Mouse (Mus musculus): ENCODE results near the gene Arl2bp. TPM values are rescaled to one million over a fixed set of nuclear protein-coding genes. Genes with fewer than 3 reads are reported as not detected.

Gene Arl2bp
- 10 to 100 TPM; 30.0 to 81.2 TPM for polyA plus RNA-seq (2012; fragmentation: generic; extraction: Trizol)

DNA sequence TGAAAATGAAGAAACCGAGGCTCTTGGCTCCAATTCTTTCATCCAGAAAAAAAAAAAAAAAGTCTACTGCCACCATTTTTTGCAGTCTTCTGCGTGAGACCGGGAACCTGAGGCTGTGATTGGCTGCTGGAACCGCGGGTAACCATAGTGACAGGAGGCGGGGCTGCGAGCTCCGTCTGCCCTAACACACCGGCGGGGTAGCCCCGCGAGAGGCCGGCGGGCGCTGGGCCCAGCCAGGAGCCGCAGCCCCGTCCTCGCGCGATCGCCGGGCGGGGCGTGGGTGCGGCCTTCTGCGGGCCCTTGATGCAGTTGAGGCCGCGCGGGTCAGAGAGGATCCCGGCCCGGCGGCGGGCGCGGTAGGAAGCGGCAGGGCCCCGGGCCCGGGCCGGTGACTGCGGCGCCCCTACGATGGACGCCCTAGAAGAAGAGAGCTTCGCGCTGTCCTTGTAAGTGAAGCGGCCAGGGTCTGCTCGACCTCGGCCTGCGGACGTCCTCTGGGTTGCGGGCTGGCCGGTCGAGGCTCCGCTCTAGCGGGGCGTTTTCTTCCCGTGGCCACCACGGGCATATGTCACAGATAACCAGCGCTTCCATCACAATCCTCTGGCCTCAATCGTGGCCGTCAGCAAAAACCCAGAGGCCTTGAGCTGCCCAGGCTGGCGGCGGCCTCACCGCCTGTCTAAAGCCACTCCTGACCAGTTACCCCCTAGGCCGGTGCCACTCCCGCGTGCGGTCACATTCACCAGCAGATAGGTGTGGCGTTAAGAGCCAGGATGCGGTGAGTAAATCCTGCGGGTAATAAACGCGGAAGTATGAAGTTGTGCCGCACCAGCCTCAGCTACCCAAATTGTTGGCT is at the start of gene Arl2bp:
Gene Arl2bp (plus strand): TSS at position 145 of the 853 bp plus-strand sequence.

DNA sequence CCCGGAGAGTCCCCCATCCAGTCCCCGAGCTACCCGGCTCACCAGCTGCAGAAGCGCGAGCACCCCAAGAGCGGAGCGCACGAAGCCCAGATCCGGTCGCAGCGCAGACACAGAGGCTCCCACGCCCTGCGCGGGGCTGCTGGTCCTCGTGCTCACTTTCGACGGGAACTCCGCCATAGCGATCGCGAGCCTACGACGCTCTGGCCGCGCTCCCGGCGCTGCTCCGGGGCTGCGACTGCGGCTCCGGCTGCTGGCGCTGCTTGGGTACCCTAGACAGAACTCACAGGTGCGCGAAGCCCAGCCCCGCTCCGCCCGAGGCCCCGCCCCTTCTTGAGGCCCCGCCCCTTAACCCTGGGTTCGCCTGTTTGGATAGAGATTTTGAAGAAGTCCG is 29.6 kb downstream of the Arl2bp start, which contains the start of gene Pllp:
Gene Pllp (minus strand): TSS at position 285 of the 391 bp plus-strand sequence.

Other genes starting within 250 kb of the Arl2bp start
- gene Nlrc5, start 232.2 kb upstream of the Arl2bp start, polyA plus RNA-seq (2012; fragmentation: generic; extraction: Trizol) = under 1 TPM; 0.16 to 0.46 TPM
- gene Cpne2, start 133.6 kb upstream of the Arl2bp start, polyA plus RNA-seq (2012; fragmentation: generic; extraction: Trizol) = 10 to 100 TPM; 34.5 to 70.8 TPM
- 1 to 10 TPM in 1 of 2 experiments, under 1 TPM in 1; 0.54 to 6.9 TPM for gene Rspry1, start 64.7 kb upstream of the Arl2bp start, polyA plus RNA-seq (2012; fragmentation: generic; extraction: Trizol)
- gene Fam192a, start 64.6 kb upstream of the Arl2bp start, polyA plus RNA-seq (2012; fragmentation: generic; extraction: Trizol) = 10 to 100 TPM; 12.5 to 33.9 TPM
- gene Pllp, start 29.7 kb downstream of the Arl2bp start, polyA plus RNA-seq (2012; fragmentation: generic; extraction: Trizol) = under 1 TPM; 0.32 to 0.37 TPM
- gene Ccl22, start 79.0 kb downstream of the Arl2bp start, polyA plus RNA-seq (2012; fragmentation: generic; extraction: Trizol) = not detected
- 100 to 1,000 TPM in 1 of 2 experiments, 10 to 100 TPM in 1; 16.1 to 126 TPM for gene Cx3cl1, start 105.4 kb downstream of the Arl2bp start, polyA plus RNA-seq (2012; fragmentation: generic; extraction: Trizol)
- gene Ccl17, start 143.9 kb downstream of the Arl2bp start, polyA plus RNA-seq (2012; fragmentation: generic; extraction: Trizol) = 1 to 10 TPM; 4.4 TPM
- 10 to 100 TPM; 19.7 to 59.9 TPM for gene Coq9, start 171.7 kb downstream of the Arl2bp start, polyA plus RNA-seq (2012; fragmentation: generic; extraction: Trizol)
- 10 to 100 TPM; 31.2 to 79.3 TPM for gene Ciapin1, start 171.8 kb downstream of the Arl2bp start, polyA plus RNA-seq (2012; fragmentation: generic; extraction: Trizol)
- 10 to 100 TPM; 63.1 to 72.9 TPM for gene Polr2c, start 190.8 kb downstream of the Arl2bp start, polyA plus RNA-seq (2012; fragmentation: generic; extraction: Trizol)
- gene Dok4, start 209.7 kb downstream of the Arl2bp start, polyA plus RNA-seq (2012; fragmentation: generic; extraction: Trizol) = 1 to 10 TPM; 2.9 to 9.3 TPM

All from C3H10T1/2 (cell line).